Mouse (Mus musculus) erythroblast, embryonic 14.5 days (primary cell): ENCODE results near the gene Klhl26.

Source experiments
- GATA1 ChIP-seq: IDR thresholded peaks from 2 replicates; pipeline ENCODE4 v1.6.1; 2012; ENCODE audit warnings: low read length, inconsistent platforms, mixed read lengths
- TAL1 ChIP-seq: IDR thresholded peaks from 3 replicates; pipeline ENCODE4 v1.6.1; 2012; ENCODE audit warnings: low read length, inconsistent platforms, mixed read lengths

- TF ChIP-seq GATA1: no peak
- TF ChIP-seq TAL1: no peak
These were observed 35.2 kb downstream of the Klhl26 start for GRCm38 (mm10) chr8:70441565-70441964.
